Mouse (Mus musculus): ENCODE results near the gene Ahcyl2.

Gene Ahcyl2

GRCm38 (mm10) chr6:29868341-29868895 is 100.6 kb downstream of the Ahcyl2 start:
- no peaks in the 10 kb centered on the region for H3K36me3 ChIP-seq (ENCODE audit: control insufficient read depth, insufficient read depth, low read length, poor library complexity, severe bottlenecking)
- no peak for DNase-seq (ENCODE audit: low read depth, low spot score)
- H3K27me3 ChIP-seq (ENCODE audit: control insufficient read depth, insufficient read depth, low read length, poor library complexity, severe bottlenecking) = no peaks in the 10 kb centered on the region

- no peaks in the 10 kb centered on the region for H3K36me3 ChIP-seq (ENCODE audit: control insufficient read depth, insufficient read depth, low read length, poor library complexity, severe bottlenecking)
- no peak for DNase-seq (ENCODE audit: low read depth, low spot score)
- H3K27me3 ChIP-seq (ENCODE audit: control insufficient read depth, insufficient read depth, low read length, poor library complexity, severe bottlenecking) = no peaks in the 10 kb centered on the region
Observed at GRCm38 (mm10) chr6:29873654-29874053, 105.8 kb downstream of the Ahcyl2 start.

GRCm38 (mm10) chr6:29875576-29875975 is 107.8 kb downstream of the Ahcyl2 start:
- H3K27me3 ChIP-seq (ENCODE audit: control insufficient read depth, insufficient read depth, low read length, poor library complexity, severe bottlenecking) = no peaks in the 10 kb centered on the region
- DNase-seq (ENCODE audit: low read depth, low spot score) = no peak
- no peaks in the 10 kb centered on the region for H3K36me3 ChIP-seq (ENCODE audit: control insufficient read depth, insufficient read depth, low read length, poor library complexity, severe bottlenecking)

- Histone ChIP-seq H3K27me3 (ENCODE audit: control insufficient read depth, insufficient read depth, low read length, poor library complexity, severe bottlenecking) (no peaks in the 10 kb centered on the region), H3K36me3 (ENCODE audit: control insufficient read depth, insufficient read depth, low read length, poor library complexity, severe bottlenecking) (no peaks in the 10 kb centered on the region; the same call in 1 of the 2 replicates)
- DNase-seq (ENCODE audit: low read depth, low spot score) = no peak
Observed at GRCm38 (mm10) chr6:29876782-29877181, 109.0 kb downstream of the Ahcyl2 start.

GRCm38 (mm10) chr6:29879579-29879978 is 111.8 kb downstream of the Ahcyl2 start:
- no peaks in the 10 kb centered on the region for H3K27me3 ChIP-seq (ENCODE audit: control insufficient read depth, insufficient read depth, low read length, poor library complexity, severe bottlenecking)
- H3K36me3 ChIP-seq (ENCODE audit: control insufficient read depth, insufficient read depth, low read length, poor library complexity, severe bottlenecking) = no peaks in the 10 kb centered on the region; the same call in 1 of the 2 replicates
- DNase-seq (ENCODE audit: low read depth, low spot score) = no peak

- H3K36me3 ChIP-seq (ENCODE audit: control insufficient read depth, insufficient read depth, low read length, poor library complexity, severe bottlenecking) = no peaks in the 10 kb centered on the region; the same call in 1 of the 2 replicates
- no peaks in the 10 kb centered on the region for H3K27me3 ChIP-seq (ENCODE audit: control insufficient read depth, insufficient read depth, low read length, poor library complexity, severe bottlenecking)
- peak; percentile 66 for DNase-seq (ENCODE audit: low read depth, low spot score)
Observed at GRCm38 (mm10) chr6:29880796-29881195, 113.0 kb downstream of the Ahcyl2 start.

- Histone ChIP-seq H3K27me3 (ENCODE audit: control insufficient read depth, insufficient read depth, low read length, poor library complexity, severe bottlenecking) (no peaks in the 10 kb centered on the region), H3K36me3 (ENCODE audit: control insufficient read depth, insufficient read depth, low read length, poor library complexity, severe bottlenecking) (no peaks in the 10 kb centered on the region; the same call in 1 of the 2 replicates)
- no peak for DNase-seq (ENCODE audit: low read depth, low spot score)
Observed at GRCm38 (mm10) chr6:29881936-29882335, 114.1 kb downstream of the Ahcyl2 start.

- DNase-seq (ENCODE audit: low read depth, low spot score) = no peak
- no peaks in the 10 kb centered on the region; the same call in 1 of the 2 replicates for H3K36me3 ChIP-seq (ENCODE audit: control insufficient read depth, insufficient read depth, low read length, poor library complexity, severe bottlenecking)
- no peaks in the 10 kb centered on the region for H3K27me3 ChIP-seq (ENCODE audit: control insufficient read depth, insufficient read depth, low read length, poor library complexity, severe bottlenecking)
Observed at GRCm38 (mm10) chr6:29882870-29883269, 115.1 kb downstream of the Ahcyl2 start.

GRCm38 (mm10) chr6:29891151-29891550 is 123.3 kb downstream of the Ahcyl2 start:
- Histone ChIP-seq H3K27me3 (ENCODE audit: control insufficient read depth, insufficient read depth, low read length, poor library complexity, severe bottlenecking) (no peaks in the 10 kb centered on the region), H3K36me3 (ENCODE audit: control insufficient read depth, insufficient read depth, low read length, poor library complexity, severe bottlenecking) (no peaks in the 10 kb centered on the region; the same call in 1 of the 2 replicates)
- no peak for DNase-seq (ENCODE audit: low read depth, low spot score)

GRCm38 (mm10) chr6:29896976-29897375 is 129.2 kb downstream of the Ahcyl2 start:
- H3K36me3 ChIP-seq (ENCODE audit: control insufficient read depth, insufficient read depth, low read length, poor library complexity, severe bottlenecking) = peaks cover 10% of the 10 kb centered on the region; the same call in 1 of the 2 replicates
- no peak for DNase-seq (ENCODE audit: low read depth, low spot score)
- no peaks in the 10 kb centered on the region; the same call in 1 of the 2 replicates for H3K27me3 ChIP-seq (ENCODE audit: control insufficient read depth, insufficient read depth, low read length, poor library complexity, severe bottlenecking)

GRCm38 (mm10) chr6:29901450-29901849 is 133.6 kb downstream of the Ahcyl2 start:
- H3K36me3 ChIP-seq (ENCODE audit: control insufficient read depth, insufficient read depth, low read length, poor library complexity, severe bottlenecking) = peaks cover 7% of the 10 kb centered on the region; the same call in 1 of the 2 replicates
- no peaks in the 10 kb centered on the region; the same call in 1 of the 2 replicates for H3K27me3 ChIP-seq (ENCODE audit: control insufficient read depth, insufficient read depth, low read length, poor library complexity, severe bottlenecking)

GRCm38 (mm10) chr6:29902256-29902655 is 134.4 kb downstream of the Ahcyl2 start:
- Histone ChIP-seq H3K27me3 (ENCODE audit: control insufficient read depth, insufficient read depth, low read length, poor library complexity, severe bottlenecking) (no peaks in the 10 kb centered on the region; the same call in 1 of the 2 replicates), H3K36me3 (ENCODE audit: control insufficient read depth, insufficient read depth, low read length, poor library complexity, severe bottlenecking) (peaks cover 2% of the 10 kb centered on the region; the same call in 1 of the 2 replicates)
- DNase-seq (ENCODE audit: low read depth, low spot score) = no peak

More at GRCm38 (mm10) chr6:29901450-29901849, 133.6 kb downstream of the Ahcyl2 start:
- DNase-seq (ENCODE audit: low read depth, low spot score) = no peak

GRCm38 (mm10) chr6:29903343-29903914 is 135.6 kb downstream of the Ahcyl2 start:
- H3K36me3 ChIP-seq (ENCODE audit: control insufficient read depth, insufficient read depth, low read length, poor library complexity, severe bottlenecking) = no peaks in the 10 kb centered on the region
- no peak for DNase-seq (ENCODE audit: low read depth, low spot score)
- no peaks in the 10 kb centered on the region for H3K27me3 ChIP-seq (ENCODE audit: control insufficient read depth, insufficient read depth, low read length, poor library complexity, severe bottlenecking)

- DNase-seq (ENCODE audit: low read depth, low spot score) = no peak
- Histone ChIP-seq H3K36me3 (ENCODE audit: control insufficient read depth, insufficient read depth, low read length, poor library complexity, severe bottlenecking) (no peaks in the 10 kb centered on the region; the same call in 1 of the 2 replicates), H3K27me3 (ENCODE audit: control insufficient read depth, insufficient read depth, low read length, poor library complexity, severe bottlenecking) (no peaks in the 10 kb centered on the region)
Observed at GRCm38 (mm10) chr6:29904281-29904680, 136.5 kb downstream of the Ahcyl2 start.

- DNase-seq (ENCODE audit: low read depth, low spot score) = no peak
- Histone ChIP-seq H3K27me3 (ENCODE audit: control insufficient read depth, insufficient read depth, low read length, poor library complexity, severe bottlenecking) (no peaks in the 10 kb centered on the region), H3K36me3 (ENCODE audit: control insufficient read depth, insufficient read depth, low read length, poor library complexity, severe bottlenecking) (no peaks in the 10 kb centered on the region; the same call in 1 of the 2 replicates)
Observed at GRCm38 (mm10) chr6:29910631-29911030, 142.8 kb downstream of the Ahcyl2 start.

Data from splenic B cell, adult 2 months (primary cell).